Mouse (Mus musculus) liver, embryonic 13.5 days (tissue): ENCODE results near the gene Fancc. TPM values are rescaled to one million over a fixed set of nuclear protein-coding genes. Genes with fewer than 3 reads are reported as not detected.

Experiments
- ATAC-seq: fragments of 200-750 bp; cut with Nextera tagmentation; 2 replicates; pipeline ENCODE4 v1.8.0; 2017; ENCODE audit warnings: low read depth, mild to moderate bottlenecking, moderate number of reproducible peaks, moderate library complexity
- DNase-seq: peaks from one replicate; pipeline ENCODE4 v3.0.0; 2022
- H3K27ac ChIP-seq: fragments of 300-500 bp; sonication (generic); 2 replicates; pipeline ENCODE4 v1.5.1; 2015; ENCODE audit warnings: moderate library complexity, mild to moderate bottlenecking, inconsistent platforms
- H3K27me3 ChIP-seq: fragments of 300-500 bp; sonication (generic); 2 replicates; pipeline ENCODE4 v1.6.1; 2015; ENCODE audit warnings: mild to moderate bottlenecking, inconsistent platforms
- H3K36me3 ChIP-seq: fragments of 300-500 bp; sonication (generic); 2 replicates; pipeline ENCODE4 v1.6.1; 2015; ENCODE audit warnings: mild to moderate bottlenecking, inconsistent platforms
- H3K4me1 ChIP-seq: fragments of 300-500 bp; sonication (generic); replicated peaks from 2 replicates; pipeline ENCODE4 v1.6.1; 2015; ENCODE audit warnings: inconsistent platforms
- H3K4me2 ChIP-seq: fragments of 300-500 bp; sonication (generic); 2 replicates; pipeline ENCODE4 v1.6.1; 2015; ENCODE audit warnings: inconsistent platforms, mild to moderate bottlenecking, moderate library complexity
- H3K4me3 ChIP-seq: fragments of 300-500 bp; sonication (generic); replicated peaks from 2 replicates; pipeline ENCODE4 v1.5.1; 2015; ENCODE audit warnings: mild to moderate bottlenecking, inconsistent platforms
- H3K9ac ChIP-seq: fragments of 300-500 bp; sonication (generic); 2 replicates; pipeline ENCODE4 v1.6.1; 2015; ENCODE audit warnings: mild to moderate bottlenecking, inconsistent platforms
- H3K9me3 ChIP-seq: fragments of 300-500 bp; sonication (generic); replicated peaks from 2 replicates; pipeline ENCODE4 v1.6.1; 2016; ENCODE audit warnings: inconsistent platforms
- WGBS: fragments of 180-500 bp; shearing (Covaris S2); methylation state at CpG from one replicate; pipeline ENCODE4 v1.1.7; 2015; ENCODE audit not compliant: insufficient replicate concordance; 5-methylcytosine and 5-hydroxymethylcytosine counted together
- polyA plus RNA-seq: library from polyadenylated mRNA; unstranded; fragments of >200 nt; fragmentation: Nextera tagmentation; extraction: Ambion mirVana; gene quantifications from 2 replicates; pipeline ENCODE4 v1.2.1, GENCODE M21; 2015

Fancc gene
- polyA plus RNA-seq, 1 experiment from 2014 or later: 9.2 TPM

- WGBS: 68% methylated on average over 11 of the region's 11 CpGs
- no peaks in the 10 kb centered on the region for H3K4me1 ChIP-seq
- DNase-seq (no peak), ATAC-seq (no peak)
- no peaks in the 10 kb centered on the region for H3K9me3 ChIP-seq
- no peak overlapping the region for H3K4me2 ChIP-seq
- H3K27me3 ChIP-seq: no peaks in the 10 kb centered on the region
- no peak overlapping the region for H3K4me3 ChIP-seq
- peaks cover 30% of the 10 kb centered on the region for H3K36me3 ChIP-seq
- no peak overlapping the region for H3K9ac ChIP-seq
- no peak overlapping the region for H3K27ac ChIP-seq
Observed at GRCm38 (mm10) chr13:63286483-63287102, 210.5 kb downstream of the Fancc start.

GRCm38 (mm10) chr13:63284748-63285147 is 212.3 kb downstream of the Fancc start:
- Histone ChIP-seq H3K36me3 (peaks cover 27% of the 10 kb centered on the region), H3K9ac (no peak overlapping the region), H3K4me1 (0 out of 2 replicates have a peak, but pooled peaks cover 2% of the 10 kb centered on the region), H3K4me2 (no peak overlapping the region), H3K9me3 (no peaks in the 10 kb centered on the region), H3K4me3 (no peak overlapping the region), H3K27me3 (no peaks in the 10 kb centered on the region), H3K27ac (no peak overlapping the region)
- 76% methylated on average over 3 of the region's 3 CpGs for WGBS
- DNase-seq: no peak
- ATAC-seq: no peak

DNA sequence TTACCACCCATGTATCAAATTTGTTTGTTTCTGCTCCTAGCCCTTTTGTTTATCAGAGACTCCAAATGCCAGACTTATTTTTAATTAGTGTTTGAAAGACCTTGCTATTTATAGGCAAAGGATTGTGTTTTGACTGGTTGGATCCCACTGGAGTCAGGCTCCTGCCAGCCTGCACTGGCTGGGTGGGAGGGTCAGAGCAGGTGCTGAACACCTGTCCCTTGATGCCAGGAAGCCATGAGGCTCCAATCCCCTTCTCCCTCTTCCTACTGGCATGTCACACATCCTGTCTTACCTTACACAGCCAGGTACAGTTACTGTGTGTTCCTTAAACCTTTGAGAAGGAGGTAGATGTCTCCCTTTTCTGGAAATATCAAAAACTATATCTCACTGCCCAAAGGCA is 213.8 kb downstream of the Fancc start:
- no peaks in the 10 kb centered on the region for H3K9me3 ChIP-seq
- H3K27me3 ChIP-seq: no peaks in the 10 kb centered on the region
- DNase-seq (no peak), ATAC-seq (no peak)
- H3K27ac ChIP-seq: no peak overlapping the region
- peaks cover 27% of the 10 kb centered on the region for H3K36me3 ChIP-seq
- no peak overlapping the region for H3K9ac ChIP-seq
- H3K4me3 ChIP-seq: no peak overlapping the region
- H3K4me1 ChIP-seq: peaks cover 12% of the 10 kb centered on the region
- no peak overlapping the region for H3K4me2 ChIP-seq

DNA sequence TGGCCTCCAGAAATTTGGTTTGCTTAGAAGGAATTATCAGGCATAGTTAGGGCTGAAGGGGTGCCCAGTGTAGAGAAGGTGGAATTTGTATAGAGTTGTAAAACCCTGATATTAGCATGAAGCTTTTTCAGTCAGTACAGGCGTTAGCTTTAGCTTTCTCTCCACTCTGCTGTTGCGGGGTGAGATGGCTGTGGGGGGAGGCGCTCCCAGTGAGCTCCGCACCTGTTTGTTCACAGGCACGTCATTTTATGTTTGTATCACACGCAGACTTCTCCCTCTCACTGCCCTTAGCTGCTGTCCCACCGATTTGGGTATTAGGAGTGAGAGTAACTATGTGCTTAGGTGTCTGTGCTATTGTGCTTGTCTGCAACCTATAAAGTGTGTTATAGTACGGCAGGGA is 215.9 kb downstream of the Fancc start:
- Histone ChIP-seq H3K4me1 (peaks cover 22% of the 10 kb centered on the region), H3K9me3 (no peaks in the 10 kb centered on the region), H3K36me3 (peaks cover 12% of the 10 kb centered on the region; the same call in 1 of the 2 replicates), H3K27me3 (no peaks in the 10 kb centered on the region), H3K9ac (no peak overlapping the region), H3K27ac (no peak overlapping the region), H3K4me3 (no peak overlapping the region), H3K4me2 (no peak overlapping the region)
- 80% methylated on average over 8 of the region's 8 CpGs for WGBS
- ATAC-seq (no peak), DNase-seq (no peak)

GRCm38 (mm10) chr13:63280344-63280743 is 216.7 kb downstream of the Fancc start:
- ATAC-seq (no peak), DNase-seq (no peak)
- Histone ChIP-seq H3K9ac (no peak overlapping the region), H3K4me3 (no peak overlapping the region), H3K4me1 (peaks cover 22% of the 10 kb centered on the region), H3K9me3 (no peaks in the 10 kb centered on the region), H3K27ac (no peak overlapping the region; the same call in 1 of the 2 replicates), H3K36me3 (peaks cover 9% of the 10 kb centered on the region; the same call in 1 of the 2 replicates), H3K4me2 (no peak overlapping the region), H3K27me3 (no peaks in the 10 kb centered on the region)
- WGBS: 70% methylated on average over 3 of the region's 3 CpGs

DNA sequence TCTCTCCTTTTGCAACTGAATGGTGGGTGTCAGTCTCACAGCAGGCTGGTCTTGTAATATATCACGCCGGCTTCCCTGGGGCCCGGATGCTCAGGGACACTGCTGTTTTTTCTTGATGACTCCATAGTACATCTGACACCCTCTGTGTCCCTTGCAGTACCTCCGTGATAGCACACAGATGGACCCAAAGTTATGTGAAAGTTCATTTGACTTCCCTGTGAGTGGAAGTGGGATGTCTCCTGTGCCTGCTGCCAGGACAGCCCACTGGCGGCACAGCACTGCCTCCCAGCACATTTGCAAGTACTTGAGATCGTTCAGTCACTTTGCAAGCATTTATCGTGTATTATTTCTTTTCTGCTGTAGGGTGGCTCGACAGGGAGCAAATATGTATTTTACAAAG is 217.3 kb downstream of the Fancc start:
- WGBS: 68% methylated on average over 8 of the region's 8 CpGs
- Histone ChIP-seq H3K9me3 (no peaks in the 10 kb centered on the region), H3K36me3 (peaks cover 7% of the 10 kb centered on the region; the same call in 1 of the 2 replicates), H3K27me3 (no peaks in the 10 kb centered on the region), H3K4me2 (no peak overlapping the region), H3K4me3 (no peak overlapping the region), H3K9ac (no peak overlapping the region), H3K4me1 (peaks cover 22% of the 10 kb centered on the region), H3K27ac (no peak overlapping the region)
- DNase-seq: no peak
- ATAC-seq: no peak

DNA sequence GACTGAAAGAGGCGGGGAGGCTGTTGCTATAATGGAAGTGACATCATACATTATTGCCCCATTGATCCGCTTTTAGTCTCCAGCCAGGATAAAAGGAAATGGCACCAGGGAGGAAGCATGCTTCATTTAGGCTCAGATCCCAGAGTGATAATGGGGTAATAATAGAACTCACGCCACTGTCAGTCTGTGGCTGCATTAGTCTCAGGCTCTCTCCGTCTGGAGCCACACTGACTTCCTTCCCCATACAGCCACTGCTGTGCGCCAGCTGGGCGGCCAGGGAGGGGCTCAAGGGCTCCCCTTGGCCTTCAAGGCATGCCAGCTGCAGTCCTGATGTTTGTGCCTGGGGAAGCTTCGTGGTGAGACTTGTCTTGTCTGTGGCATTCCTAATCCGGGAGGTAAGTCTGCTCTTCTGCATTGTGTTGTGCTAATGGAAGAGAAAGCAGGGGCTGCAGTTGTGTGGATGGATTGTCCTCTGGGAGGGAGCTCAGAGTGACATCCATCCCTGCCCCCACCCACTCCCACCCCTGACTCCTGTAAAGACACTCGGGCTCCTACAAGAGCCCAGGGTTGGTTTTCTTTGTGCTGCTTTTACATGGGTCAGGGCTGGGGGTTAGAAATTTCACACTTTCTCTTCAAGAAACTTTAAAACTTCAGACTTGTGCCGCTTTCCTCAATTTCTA is 218.1 kb downstream of the Fancc start:
- Histone ChIP-seq H3K4me2 (peak overlapping the region; percentile 16), H3K4me3 (no peak overlapping the region), H3K4me1 (peaks cover 23% of the 10 kb centered on the region), H3K9me3 (no peaks in the 10 kb centered on the region), H3K27me3 (no peaks in the 10 kb centered on the region), H3K36me3 (peaks cover 7% of the 10 kb centered on the region; the same call in 1 of the 2 replicates), H3K27ac (peak overlapping the region; percentile 6; the same call in 1 of the 2 replicates), H3K9ac (no peak overlapping the region)
- DNase-seq (no peak), ATAC-seq (peak; percentile 68)
- 36% methylated on average over 10 of the region's 10 CpGs for WGBS

DNA sequence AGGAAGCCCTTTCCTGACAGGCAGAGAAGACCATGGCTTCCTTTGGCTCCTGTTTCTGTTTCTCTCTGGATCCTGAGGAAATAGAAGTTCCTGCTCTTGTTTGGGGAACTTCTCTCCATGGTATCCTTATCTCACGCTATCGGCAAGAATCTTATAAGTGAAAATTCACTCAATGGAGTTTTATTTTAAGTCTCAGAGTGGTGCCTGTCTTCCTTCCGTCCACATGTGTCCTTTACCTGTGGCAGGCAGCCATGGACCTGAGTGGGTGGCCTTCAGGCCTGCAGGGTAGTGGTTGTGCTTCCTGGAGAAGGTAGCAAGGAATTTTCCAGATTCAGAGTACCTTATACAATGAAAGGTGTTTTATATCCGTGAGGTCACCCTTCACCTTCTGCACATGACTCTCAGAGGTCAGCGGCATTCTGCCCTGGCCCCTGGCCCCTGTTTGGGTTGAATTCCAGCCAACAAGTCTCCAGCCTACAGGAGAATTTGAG is 218.9 kb downstream of the Fancc start:
- H3K27ac ChIP-seq: no peak overlapping the region

DNA sequence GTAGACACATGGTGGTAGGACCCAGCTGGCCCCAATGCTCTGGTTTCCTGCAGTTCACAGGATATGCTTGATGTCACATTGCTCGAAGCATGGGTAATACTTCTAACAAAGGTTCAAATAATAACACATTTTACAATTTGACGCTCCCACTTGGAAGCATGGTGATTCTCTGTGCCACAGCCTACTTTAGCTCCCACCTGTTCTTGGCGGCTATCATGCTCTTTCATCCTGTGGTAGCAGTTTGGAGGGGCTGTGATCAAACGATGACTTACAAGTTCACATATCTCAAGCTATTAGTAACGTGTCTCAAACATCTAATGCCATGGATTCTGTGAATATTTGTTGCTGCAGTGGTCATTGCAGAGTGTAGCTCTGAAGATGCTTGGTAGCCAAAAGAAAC is 219.8 kb downstream of the Fancc start:
- no peak overlapping the region for H3K4me2 ChIP-seq
- no peak overlapping the region for H3K27ac ChIP-seq

More for the DNA sequence above, 218.9 kb downstream of the Fancc start:
- WGBS: 35% methylated on average over 5 of the region's 5 CpGs
- H3K27me3 ChIP-seq: no peaks in the 10 kb centered on the region
- no peak overlapping the region for H3K4me2 ChIP-seq
- H3K4me3 ChIP-seq: no peak overlapping the region
- H3K9ac ChIP-seq: no peak overlapping the region
- DNase-seq: no peak
- no peaks in the 10 kb centered on the region for H3K9me3 ChIP-seq
- H3K36me3 ChIP-seq: peaks cover 1% of the 10 kb centered on the region; the same call in 1 of the 2 replicates
- peaks cover 26% of the 10 kb centered on the region for H3K4me1 ChIP-seq
- ATAC-seq: no peak

DNA sequence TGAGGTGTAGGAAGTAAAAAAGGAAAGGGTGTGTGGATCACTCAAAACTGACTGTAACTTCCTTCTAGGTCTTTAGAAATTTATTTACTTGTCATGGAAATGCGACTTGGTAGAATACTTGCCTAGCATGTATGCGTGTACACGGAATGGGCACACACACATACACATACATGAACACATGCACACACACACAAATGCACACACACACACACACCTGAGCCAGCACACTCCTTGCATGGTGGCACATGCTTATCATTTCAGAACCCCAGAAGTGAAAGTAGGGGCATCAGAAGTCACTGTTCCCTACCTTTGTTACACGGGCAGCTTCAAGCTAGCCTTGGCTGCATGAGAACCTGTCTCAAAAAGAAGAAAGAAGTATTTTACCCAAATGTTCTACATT is 220.7 kb downstream of the Fancc start:
- DNase-seq (no peak), ATAC-seq (no peak)
- Histone ChIP-seq H3K36me3 (no peaks in the 10 kb centered on the region), H3K27ac (no peak overlapping the region), H3K4me3 (no peak overlapping the region), H3K27me3 (no peaks in the 10 kb centered on the region), H3K4me1 (peaks cover 41% of the 10 kb centered on the region), H3K4me2 (no peak overlapping the region), H3K9me3 (no peaks in the 10 kb centered on the region), H3K9ac (no peak overlapping the region)
- 78% methylated on average over 4 of the region's 4 CpGs for WGBS

More for the DNA sequence above, 219.8 kb downstream of the Fancc start:
- peaks cover 34% of the 10 kb centered on the region for H3K4me1 ChIP-seq
- H3K27me3 ChIP-seq: no peaks in the 10 kb centered on the region
- H3K9me3 ChIP-seq: no peaks in the 10 kb centered on the region
- H3K9ac ChIP-seq: no peak overlapping the region
- H3K4me3 ChIP-seq: no peak overlapping the region
- 55% methylated on average over 5 of the region's 5 CpGs for WGBS
- no peaks in the 10 kb centered on the region for H3K36me3 ChIP-seq
- ATAC-seq: no peak
- DNase-seq: no peak

DNA sequence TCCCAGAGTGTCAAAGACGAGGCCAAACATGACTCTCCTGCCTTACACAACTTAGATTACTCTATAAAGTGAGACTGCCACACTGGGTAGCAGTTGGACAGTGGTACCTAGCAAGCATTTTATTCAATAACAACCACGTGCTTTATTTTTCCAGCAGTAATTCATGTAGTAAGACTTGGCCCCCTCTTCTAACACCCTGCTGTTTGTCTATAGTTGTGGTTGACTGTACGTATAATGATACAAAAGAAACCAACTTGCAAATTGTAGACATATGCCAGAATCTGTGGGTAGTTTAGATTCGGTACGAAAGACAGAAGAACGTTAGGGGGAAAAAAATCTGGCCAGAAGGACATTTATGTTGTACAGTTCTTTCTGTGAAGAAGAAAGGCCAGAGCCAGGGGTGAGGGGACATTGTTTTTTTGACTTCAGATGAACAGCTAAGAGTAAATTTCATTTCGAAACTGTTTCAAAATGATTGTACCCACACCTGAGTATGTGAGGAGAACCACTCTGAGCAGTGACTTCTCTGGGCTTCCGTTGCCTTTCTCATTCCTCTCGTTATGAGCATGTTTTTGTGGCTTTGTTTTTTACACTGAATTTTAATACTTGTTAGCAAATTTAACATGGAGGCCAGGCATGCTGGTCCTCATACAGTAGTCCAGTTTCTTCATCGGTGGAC is 222.5 kb downstream of the Fancc start:
- ATAC-seq (no peak), DNase-seq (no peak)
- peak overlapping the region; percentile 9; the same call in 1 of the 2 replicates for H3K4me3 ChIP-seq
- H3K9ac ChIP-seq: no peak overlapping the region
- H3K27me3 ChIP-seq: no peaks in the 10 kb centered on the region
- H3K4me1 ChIP-seq: peaks cover 39% of the 10 kb centered on the region
- 75% methylated on average over 10 of the region's 10 CpGs for WGBS
- H3K36me3 ChIP-seq: no peaks in the 10 kb centered on the region
- H3K9me3 ChIP-seq: no peaks in the 10 kb centered on the region
- H3K27ac ChIP-seq: no peak overlapping the region
- H3K4me2 ChIP-seq: peak overlapping the region; percentile 44
